Mouse (Mus musculus): ENCODE results near the gene Herc1. TPM values are rescaled to one million over a fixed set of nuclear protein-coding genes. Genes with fewer than 3 reads are reported as not detected.

Herc1 gene
- 10 to 100 TPM; 21.6 to 33.1 TPM for polyA plus RNA-seq (2017; shearing (Covaris generic))

GRCm38 (mm10) chr9:66349860-66350787, at the start of gene Herc1:
Herc1 (plus strand) TSS chr9:66350450.

GRCm38 (mm10) chr9:66514256-66514770, 164.1 kb downstream of the Herc1 start, which contains the start of gene Fbxl22:
Fbxl22 (minus strand) TSS chr9:66514593.

Other genes with a start within 250 kb of the Herc1 start
- 10 to 100 TPM; 99.2 to 99.4 TPM for gene Snx1, start 223.9 kb upstream of the Herc1 start, polyA plus RNA-seq (2017; shearing (Covaris generic))
- 100 to 1,000 TPM; 139 to 145 TPM for gene Ciao2a, start 223.8 kb upstream of the Herc1 start, polyA plus RNA-seq (2017; shearing (Covaris generic))
- 1 to 10 TPM; 1.0 to 1.2 TPM for gene Dapk2, start 192.2 kb upstream of the Herc1 start, polyA plus RNA-seq (2017; shearing (Covaris generic))
- 1 to 10 TPM; 1.3 to 1.5 TPM for gene Fbxl22, start 164.1 kb downstream of the Herc1 start, polyA plus RNA-seq (2017; shearing (Covaris generic))
- gene Usp3, start 242.7 kb downstream of the Herc1 start, polyA plus RNA-seq (2017; shearing (Covaris generic)), result 100 to 1,000 TPM; 135 to 154 TPM